Comparison of ENCODE assay signal across 11 mouse cellular contexts in the genomic region with DNA sequence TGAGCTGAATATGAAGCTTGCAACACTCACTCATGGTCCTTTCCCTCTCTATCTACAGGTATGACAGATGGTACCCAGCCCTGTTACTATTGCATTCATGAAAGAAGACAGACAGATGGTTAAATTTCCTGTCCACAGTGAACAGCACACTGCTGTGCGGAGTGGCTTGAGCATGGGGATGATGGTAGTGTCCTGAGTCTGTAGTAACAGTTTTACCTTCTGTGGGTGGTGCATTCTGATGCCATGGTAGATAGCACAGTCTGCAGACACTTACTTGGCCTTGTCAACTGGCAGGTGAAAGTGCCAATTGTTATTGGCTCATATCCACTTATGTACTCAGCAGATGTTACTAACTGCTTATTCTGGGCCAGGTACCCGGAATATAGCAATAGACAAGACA.
"Had no signal": no experiment of that assay in that cellular context is flagged by ENCODE, and none has a peak within 500 bp of the region (broad histone marks: within the 10 kb centered on the region; RNA-seq: fewer than 3 reads in every experiment).

No protein-coding gene starts in this region.

- H3K27me3 ChIP-seq: limb, embryonic 12.5 days; liver, embryonic 12.5 days; midbrain, embryonic 12.5 days; neural tube, embryonic 15.5 days had no signal

- H3K4me1 ChIP-seq: limb, embryonic 12.5 days; liver, embryonic 12.5 days; midbrain, embryonic 12.5 days; neural tube, embryonic 15.5 days had no signal

- H3K9me3 ChIP-seq: limb, embryonic 12.5 days; liver, embryonic 12.5 days; midbrain, embryonic 12.5 days; neural tube, embryonic 15.5 days had no signal

- ATAC-seq: liver, embryonic 12.5 days had no signal

- H3K4me2 ChIP-seq: limb, embryonic 12.5 days; liver, embryonic 12.5 days; midbrain, embryonic 12.5 days; neural tube, embryonic 15.5 days had no signal

- H3K9ac ChIP-seq: limb, embryonic 12.5 days; liver, embryonic 12.5 days; midbrain, embryonic 12.5 days; neural tube, embryonic 15.5 days had no signal

- H3K36me3 ChIP-seq: limb, embryonic 12.5 days; liver, embryonic 12.5 days; midbrain, embryonic 12.5 days; neural tube, embryonic 15.5 days had no signal

- H3K27ac ChIP-seq: limb, embryonic 12.5 days; liver, embryonic 12.5 days; midbrain, embryonic 12.5 days; neural tube, embryonic 15.5 days; stomach, postnatal 0 days had no signal

- DNase-seq: kidney, adult 8-10 months; kidney, postnatal 25 days; right cerebral cortex, adult 18-20 months; right cerebral cortex, postnatal 25 days; thymus, postnatal 4 days had no signal

- H3K4me3 ChIP-seq: limb, embryonic 12.5 days; liver, embryonic 12.5 days; midbrain, embryonic 12.5 days; myocyte; neural tube, embryonic 15.5 days had no signal
